Mouse (Mus musculus): ENCODE results near the gene Coro1c.

- TF ChIP-seq MYC (IDR thresholded peaks at IDR 0.05; ENCODE audit: low read depth, low read length), result no peak
- no peak for TF ChIP-seq CTCF (conservative IDR thresholded peaks at IDR 0.05 in 1 of 2, IDR thresholded peaks at IDR 0.05 in 1 of 2; ENCODE audit: low read depth in 2 of 2, low read length in 2 of 2)
- no peak for TF ChIP-seq USF1 (IDR thresholded peaks at IDR 0.05; ENCODE audit: low read depth, low read length)
- TF ChIP-seq ZC3H11A (IDR thresholded peaks at IDR 0.05; ENCODE audit: low read depth, low read length), result no peak
- TF ChIP-seq RCOR1 (conservative IDR thresholded peaks at IDR 0.05; ENCODE audit: low read depth, low read length), result no peak
- no peak for TF ChIP-seq POLR2A (IDR thresholded peaks at IDR 0.05; ENCODE audit: low read depth, low read length)
- TF ChIP-seq EP300 (IDR thresholded peaks at IDR 0.05; ENCODE audit: low read length), result no peak
- no peak for TF ChIP-seq SMC3 (IDR thresholded peaks at IDR 0.05; ENCODE audit: low read depth, low read length)
- no peak for TF ChIP-seq E2F4 (IDR thresholded peaks at IDR 0.05; ENCODE audit: insufficient replicate concordance, low read depth, low read length)
- TF ChIP-seq ZMIZ1 (IDR thresholded peaks at IDR 0.05; ENCODE audit: low read depth, low read length), result no peak
These were observed 46.1 kb downstream of the Coro1c start for GRCm38 (mm10) chr5:113862418-113862817.

Measured in CH12.LX (cell line).